Mouse (Mus musculus) liver, embryonic 15.5 days (tissue): ENCODE results near the gene Krt19. TPM values are rescaled to one million over a fixed set of nuclear protein-coding genes. Genes with fewer than 3 reads are reported as not detected.

Source experiments
- ATAC-seq: fragments of 200-750 bp; cut with Nextera tagmentation; 2 replicates; pipeline ENCODE4 v1.8.0; 2017; ENCODE audit warnings: moderate number of reproducible peaks, mild to moderate bottlenecking, moderate library complexity; ENCODE audit not compliant: insufficient read depth
- H3K27ac ChIP-seq: fragments of 300-500 bp; sonication (generic); replicated peaks from 2 replicates; pipeline ENCODE4 v1.5.1; 2015; ENCODE audit warnings: mild to moderate bottlenecking, inconsistent platforms
- H3K27me3 ChIP-seq: fragments of 300-500 bp; sonication (generic); 2 replicates; pipeline ENCODE4 v1.6.1; 2015; ENCODE audit warnings: mild to moderate bottlenecking, inconsistent platforms
- H3K36me3 ChIP-seq: fragments of 300-500 bp; sonication (generic); replicated peaks from 2 replicates; pipeline ENCODE4 v1.6.1; 2015; ENCODE audit warnings: moderate library complexity, mild to moderate bottlenecking, inconsistent platforms
- H3K4me1 ChIP-seq: fragments of 300-500 bp; sonication (generic); replicated peaks from 2 replicates; pipeline ENCODE4 v1.6.1; 2015; ENCODE audit warnings: inconsistent platforms
- H3K4me2 ChIP-seq: fragments of 300-500 bp; sonication (generic); 2 replicates; pipeline ENCODE4 v1.6.1; 2015; ENCODE audit warnings: moderate library complexity, mild to moderate bottlenecking, inconsistent platforms
- H3K4me3 ChIP-seq: fragments of 300-500 bp; sonication (generic); replicated peaks from 2 replicates; pipeline ENCODE4 v1.5.1; 2015; ENCODE audit warnings: mild to moderate bottlenecking, inconsistent platforms
- H3K9ac ChIP-seq: fragments of 300-500 bp; sonication (generic); 2 replicates; pipeline ENCODE4 v1.6.1; 2015; ENCODE audit warnings: moderate library complexity, mild to moderate bottlenecking, inconsistent platforms
- H3K9me3 ChIP-seq: fragments of 300-500 bp; sonication (generic); replicated peaks from 2 replicates; pipeline ENCODE4 v1.6.1; 2016; ENCODE audit warnings: inconsistent platforms
- WGBS: fragments of 180-500 bp; shearing (Covaris S2); methylation state at CpG from one replicate; pipeline ENCODE4 v1.1.7; 2015; ENCODE audit warnings: mixed read lengths; ENCODE audit not compliant: insufficient replicate concordance; 5-methylcytosine and 5-hydroxymethylcytosine counted together
- polyA plus RNA-seq: library from polyadenylated mRNA; unstranded; fragments of >200 nt; fragmentation: Nextera tagmentation; extraction: Ambion mirVana; gene quantifications from 2 replicates; pipeline ENCODE4 v1.2.1, GENCODE M21; 2015

Gene Krt19
- polyA plus RNA-seq, 1 experiment from 2014 or later, result 3.6 TPM

- Histone ChIP-seq H3K4me2 (no peak overlapping the region), H3K4me1 (no peaks in the 10 kb centered on the region), H3K9ac (no peak overlapping the region), H3K4me3 (no peak overlapping the region), H3K36me3 (no peaks in the 10 kb centered on the region), H3K9me3 (no peaks in the 10 kb centered on the region), H3K27ac (no peak overlapping the region), H3K27me3 (no peaks in the 10 kb centered on the region)
- no peak for ATAC-seq
- 48% methylated on average over 6 of the region's 6 CpGs for WGBS
Measured at GRCm38 (mm10) chr11:100157908-100158477, 9.5 kb upstream of the Krt19 start.

DNA sequence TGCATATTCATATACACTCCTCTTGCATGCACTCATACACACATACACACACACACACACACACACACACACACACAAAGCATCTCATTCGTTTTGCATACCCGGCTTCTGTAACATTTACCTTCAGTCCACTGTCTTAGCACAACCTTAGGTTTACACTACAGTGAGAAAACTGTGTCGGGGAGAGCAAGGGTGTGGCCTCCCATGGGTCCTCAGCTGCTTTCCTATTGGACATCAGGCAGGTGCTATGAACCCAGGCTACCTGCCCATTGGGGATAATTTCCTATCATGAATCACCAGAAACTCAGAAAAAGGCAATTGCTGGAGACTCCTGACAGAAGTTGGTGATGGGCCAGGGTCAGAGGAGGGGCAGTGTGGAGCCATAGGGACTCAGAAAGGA is 8.9 kb upstream of the Krt19 start:
- ATAC-seq, result no peak
- H3K4me2 ChIP-seq, result no peak overlapping the region
- no peak overlapping the region for H3K9ac ChIP-seq
- 58% methylated on average over 3 of the region's 3 CpGs for WGBS
- H3K4me3 ChIP-seq, result no peak overlapping the region
- no peaks in the 10 kb centered on the region for H3K9me3 ChIP-seq
- no peaks in the 10 kb centered on the region for H3K4me1 ChIP-seq
- no peaks in the 10 kb centered on the region for H3K36me3 ChIP-seq
- no peaks in the 10 kb centered on the region for H3K27me3 ChIP-seq
- no peak overlapping the region for H3K27ac ChIP-seq

- no peak overlapping the region for H3K9ac ChIP-seq
- H3K27ac ChIP-seq, result no peak overlapping the region
- ATAC-seq, result no peak
- H3K36me3 ChIP-seq, result no peaks in the 10 kb centered on the region
- no peak overlapping the region for H3K4me3 ChIP-seq
- 45% methylated on average over 8 of the region's 8 CpGs for WGBS
- H3K4me2 ChIP-seq, result no peak overlapping the region
- no peaks in the 10 kb centered on the region for H3K4me1 ChIP-seq
- H3K9me3 ChIP-seq, result no peaks in the 10 kb centered on the region
- no peaks in the 10 kb centered on the region for H3K27me3 ChIP-seq
Measured at GRCm38 (mm10) chr11:100155497-100156255, 7.2 kb upstream of the Krt19 start.

DNA sequence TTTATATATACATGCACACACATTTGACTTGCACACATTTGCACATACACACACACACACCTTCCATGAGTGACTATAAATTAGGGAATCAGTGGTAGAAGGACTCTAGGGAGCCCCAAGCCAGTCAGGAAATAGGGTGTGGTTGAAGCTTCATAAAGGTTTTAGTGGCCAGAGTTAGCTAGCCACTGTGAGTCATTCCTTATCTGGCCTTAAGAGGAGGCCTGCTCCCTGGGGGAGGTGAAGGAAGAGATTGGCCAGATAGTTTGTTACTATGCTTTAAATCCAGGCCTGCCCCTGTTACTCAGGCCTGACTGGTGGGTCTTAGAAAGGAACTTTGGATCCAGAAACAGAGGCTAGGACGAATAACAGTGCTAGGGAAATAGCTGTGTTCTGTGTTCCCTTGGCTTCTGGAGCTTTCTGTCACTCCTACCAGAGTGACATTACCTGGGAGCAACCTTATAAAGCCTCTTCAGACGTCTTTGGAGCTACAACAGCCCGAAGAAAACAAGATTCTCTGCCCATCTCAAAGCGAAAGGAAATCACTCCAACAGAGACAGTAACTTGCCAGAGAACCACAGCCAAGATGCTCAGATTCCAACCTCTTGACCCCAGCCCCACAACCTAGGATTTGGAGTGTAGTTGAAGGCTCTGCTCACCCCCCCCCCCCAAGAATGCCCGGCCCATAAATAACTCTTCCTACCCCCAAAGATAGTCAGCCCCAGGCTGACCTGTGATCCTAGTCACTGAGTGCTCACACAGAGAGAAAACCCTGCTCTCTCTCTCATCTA is 705 bp downstream of the Krt19 start:
- no peak overlapping the region for H3K4me3 ChIP-seq
- H3K27me3 ChIP-seq, result peaks cover 34% of the 10 kb centered on the region
- no peak overlapping the region for H3K9ac ChIP-seq
- H3K4me1 ChIP-seq, result no peaks in the 10 kb centered on the region
- no peak overlapping the region for H3K4me2 ChIP-seq
- no peak overlapping the region for H3K27ac ChIP-seq
- no peak for ATAC-seq
- H3K9me3 ChIP-seq, result no peaks in the 10 kb centered on the region
- 41% methylated on average over 5 of the region's 5 CpGs for WGBS
- H3K36me3 ChIP-seq, result no peaks in the 10 kb centered on the region

- Histone ChIP-seq H3K4me1 (no peaks in the 10 kb centered on the region), H3K27ac (no peak overlapping the region), H3K36me3 (no peaks in the 10 kb centered on the region), H3K4me2 (peak overlapping the region; percentile 36; the same call in 1 of the 2 replicates), H3K27me3 (peaks cover 34% of the 10 kb centered on the region), H3K9ac (no peak overlapping the region), H3K4me3 (no peak overlapping the region), H3K9me3 (no peaks in the 10 kb centered on the region)
- 2% methylated on average over 13 of the region's 13 CpGs for WGBS
- no peak for ATAC-seq
Measured at GRCm38 (mm10) chr11:100145858-100146560, 2.5 kb downstream of the Krt19 start.

DNA sequence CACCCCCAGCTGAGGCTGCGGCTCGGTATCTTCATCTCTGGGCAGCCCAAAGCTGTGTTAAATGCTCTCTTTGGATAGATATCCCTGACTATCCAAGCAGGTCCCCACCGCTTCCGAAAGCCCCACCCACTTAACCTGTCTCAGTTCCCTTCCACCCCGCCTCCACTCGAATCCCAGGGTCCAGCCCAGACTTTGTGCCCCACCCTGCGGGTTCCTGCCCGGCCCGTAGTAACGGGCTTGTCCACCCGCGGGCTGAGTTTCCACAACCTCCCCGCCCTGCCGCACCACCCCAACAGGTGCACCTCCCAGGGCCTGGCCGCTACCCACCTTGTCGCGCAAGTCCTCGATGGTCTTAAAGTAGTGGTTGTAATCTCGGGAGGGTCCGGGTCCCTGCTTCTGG is 3.4 kb downstream of the Krt19 start:
- ATAC-seq, result no peak
- Histone ChIP-seq H3K4me2 (peak overlapping the region; percentile 36), H3K27ac (no peak overlapping the region), H3K27me3 (peaks cover 34% of the 10 kb centered on the region), H3K9ac (no peak overlapping the region), H3K36me3 (no peaks in the 10 kb centered on the region), H3K4me3 (peak overlapping the region; percentile 5; the same call in 1 of the 2 replicates), H3K4me1 (no peaks in the 10 kb centered on the region), H3K9me3 (no peaks in the 10 kb centered on the region)
- 4% methylated on average over 20 of the region's 20 CpGs for WGBS

GRCm38 (mm10) chr11:100140966-100141365 is 7.5 kb downstream of the Krt19 start:
- Histone ChIP-seq H3K27me3 (peaks cover 22% of the 10 kb centered on the region), H3K36me3 (no peaks in the 10 kb centered on the region), H3K4me1 (no peaks in the 10 kb centered on the region), H3K9ac (no peak overlapping the region), H3K4me3 (no peak overlapping the region), H3K4me2 (no peak overlapping the region), H3K27ac (no peak overlapping the region), H3K9me3 (no peaks in the 10 kb centered on the region)
- ATAC-seq, result no peak
- WGBS, result 76% methylated on average over 21 of the region's 21 CpGs

- Histone ChIP-seq H3K4me3 (no peak overlapping the region), H3K4me1 (no peaks in the 10 kb centered on the region), H3K27me3 (peaks cover 6% of the 10 kb centered on the region), H3K4me2 (no peak overlapping the region), H3K9me3 (no peaks in the 10 kb centered on the region), H3K27ac (no peak overlapping the region), H3K9ac (no peak overlapping the region), H3K36me3 (no peaks in the 10 kb centered on the region)
- 45% methylated on average over 2 of the region's 2 CpGs for WGBS
- ATAC-seq, result no peak
Measured at GRCm38 (mm10) chr11:100139391-100139790, 9.1 kb downstream of the Krt19 start.

GRCm38 (mm10) chr11:100138809-100139208 is 9.7 kb downstream of the Krt19 start:
- WGBS, result 36% methylated on average over 7 of the region's 7 CpGs
- Histone ChIP-seq H3K4me3 (no peak overlapping the region), H3K9ac (no peak overlapping the region), H3K36me3 (no peaks in the 10 kb centered on the region), H3K4me2 (no peak overlapping the region), H3K27me3 (0 out of 2 replicates have a peak, but pooled peaks cover under 1% of the 10 kb centered on the region), H3K9me3 (no peaks in the 10 kb centered on the region), H3K27ac (no peak overlapping the region), H3K4me1 (no peaks in the 10 kb centered on the region)
- no peak for ATAC-seq

GRCm38 (mm10) chr11:100137693-100138092 is 10.8 kb downstream of the Krt19 start:
- H3K4me1 ChIP-seq, result no peaks in the 10 kb centered on the region
- H3K4me3 ChIP-seq, result no peak overlapping the region
- 40% methylated on average over 5 of the region's 5 CpGs for WGBS
- H3K27ac ChIP-seq, result no peak overlapping the region
- no peak for ATAC-seq
- no peak overlapping the region for H3K9ac ChIP-seq
- H3K4me2 ChIP-seq, result no peak overlapping the region
- H3K27me3 ChIP-seq, result no peaks in the 10 kb centered on the region
- no peaks in the 10 kb centered on the region for H3K36me3 ChIP-seq
- H3K9me3 ChIP-seq, result no peaks in the 10 kb centered on the region

GRCm38 (mm10) chr11:100136559-100136958 is 11.9 kb downstream of the Krt19 start:
- no peak for ATAC-seq
- Histone ChIP-seq H3K27ac (no peak overlapping the region), H3K4me3 (no peak overlapping the region)

More at GRCm38 (mm10) chr11:100136559-100136958, 11.9 kb downstream of the Krt19 start:
- no peaks in the 10 kb centered on the region for H3K27me3 ChIP-seq
- H3K9me3 ChIP-seq, result no peaks in the 10 kb centered on the region
- no peaks in the 10 kb centered on the region for H3K4me1 ChIP-seq
- no peaks in the 10 kb centered on the region for H3K36me3 ChIP-seq
- no peak overlapping the region for H3K9ac ChIP-seq
- 16% methylated on average over 5 of the region's 5 CpGs for WGBS
- H3K4me2 ChIP-seq, result no peak overlapping the region
